Mouse (Mus musculus): Measurements from ENCODE around the gene Cldn5. TPM values are rescaled to one million over a fixed set of nuclear protein-coding genes. Genes with fewer than 3 reads are reported as not detected.

Cldn5 gene
- total RNA-seq (2023): not detected

DNA sequence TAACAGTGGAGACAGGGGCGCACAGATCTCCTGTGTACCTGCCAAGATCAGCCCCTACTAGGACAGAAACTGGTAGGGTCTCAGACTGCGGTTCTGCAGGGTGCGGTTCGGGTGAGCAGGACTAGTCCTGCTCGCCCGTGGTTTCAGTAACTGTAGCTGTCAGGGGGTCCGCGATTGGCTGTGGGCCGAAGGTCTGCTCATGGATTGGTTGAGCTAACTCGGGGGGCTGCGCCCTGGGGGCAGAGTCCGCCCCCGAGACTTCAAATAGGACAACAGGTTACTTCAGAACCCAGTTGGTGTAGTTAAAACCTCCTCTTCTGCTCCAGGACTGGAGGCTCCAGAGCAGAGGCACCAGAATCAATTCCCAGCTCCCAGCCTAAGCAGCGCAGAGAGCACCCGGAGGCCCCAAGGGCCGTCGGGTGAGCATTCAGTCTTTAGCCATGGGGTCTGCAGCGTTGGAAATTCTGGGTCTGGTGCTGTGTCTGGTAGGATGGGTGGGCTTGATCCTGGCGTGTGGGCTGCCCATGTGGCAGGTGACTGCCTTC is at the start of gene Cldn5:
Cldn5 (plus strand) TSS at position 292 of the 545 bp plus-strand sequence.

GRCm38 (mm10) chr16:18811468-18812384 is 35.1 kb downstream of the Cldn5 start, which contains the start of the genes Ufd1 and Cdc45:
Ufd1 (plus strand) TSS chr16:18811779.
Cdc45 (minus strand) TSS chr16:18811987.

Other genes with a start within 250 kb of the Cldn5 start
- not detected for gene Tbx1, start 186.2 kb upstream of the Cldn5 start, total RNA-seq (2023)
- gene Gp1bb, start 154.4 kb upstream of the Cldn5 start, total RNA-seq (2023): not detected
- not detected for gene Gm49601, start 150.4 kb upstream of the Cldn5 start, total RNA-seq (2023)
- gene Sept5, start 146.9 kb upstream of the Cldn5 start, total RNA-seq (2023): 1 to 10 TPM in 1 of 2 experiments, under 1 TPM in 1; 0.49 to 1.4 TPM
- gene Ufd1, start 34.9 kb downstream of the Cldn5 start, total RNA-seq (2023): 10 to 100 TPM; 69.7 to 74.3 TPM
- 1 to 10 TPM; 1.4 to 2.3 TPM for gene Cdc45, start 35.1 kb downstream of the Cldn5 start, total RNA-seq (2023)
- 1 to 10 TPM; 8.0 to 9.4 TPM for gene 2510002D24Rik, start 59.7 kb downstream of the Cldn5 start, total RNA-seq (2023)
- 10 to 100 TPM in 1 of 2 experiments, 1 to 10 TPM in 1; 2.0 to 10.4 TPM for gene Gm28539, start 59.7 kb downstream of the Cldn5 start, total RNA-seq (2023)
- 10 to 100 TPM; 30.4 to 31.2 TPM for gene Mrpl40, start 100.0 kb downstream of the Cldn5 start, total RNA-seq (2023)
- gene Hira, start 100.2 kb downstream of the Cldn5 start, total RNA-seq (2023): 10 to 100 TPM; 39.7 to 40.4 TPM

All from monocyte, adult 59 days (primary cell).